Mouse (Mus musculus): ENCODE results near the gene Stoml2.

The Stoml2 gene

GRCm38 (mm10) chr4:43038567-43039495 is 7.3 kb upstream of the Stoml2 start:
- DNase-seq (ENCODE audit: low read depth, low spot score), result no peak

GRCm38 (mm10) chr4:43037860-43038566 is 6.5 kb upstream of the Stoml2 start:
- no peak for DNase-seq (ENCODE audit: low read depth, low spot score)

GRCm38 (mm10) chr4:43036356-43036755 is 4.8 kb upstream of the Stoml2 start:
- no peak for DNase-seq (ENCODE audit: low read depth, low spot score)

- no peak for DNase-seq (ENCODE audit: low read depth, low spot score)
These were observed 4.3 kb upstream of the Stoml2 start for GRCm38 (mm10) chr4:43035851-43036250.

GRCm38 (mm10) chr4:43033481-43033880 is 2.0 kb upstream of the Stoml2 start:
- DNase-seq (ENCODE audit: low read depth, low spot score), result no peak

GRCm38 (mm10) chr4:43032501-43032900 is 991 bp upstream of the Stoml2 start:
- DNase-seq (ENCODE audit: low read depth, low spot score), result no peak

GRCm38 (mm10) chr4:43030780-43031230 is 705 bp downstream of the Stoml2 start:
- peak; percentile 67 for DNase-seq (ENCODE audit: low read depth, low spot score)

- no peak for DNase-seq (ENCODE audit: low read depth, low spot score)
These were observed 1.2 kb downstream of the Stoml2 start for GRCm38 (mm10) chr4:43030352-43030751.

- no peak for DNase-seq (ENCODE audit: low read depth, low spot score)
These were observed 1.8 kb downstream of the Stoml2 start for GRCm38 (mm10) chr4:43029749-43030148.

GRCm38 (mm10) chr4:43029121-43029520 is 2.4 kb downstream of the Stoml2 start:
- no peak for DNase-seq (ENCODE audit: low read depth, low spot score)

- DNase-seq (ENCODE audit: low read depth, low spot score), result peak; percentile 96
These were observed 6.2 kb downstream of the Stoml2 start, which contains the start of gene Pigo for GRCm38 (mm10) chr4:43025084-43025960. Pigo (minus strand) TSS chr4:43025819.

- no peak for DNase-seq (ENCODE audit: low read depth, low spot score)
These were observed 6.8 kb downstream of the Stoml2 start for GRCm38 (mm10) chr4:43024673-43025072.

- peak; percentile 75 for DNase-seq (ENCODE audit: low read depth, low spot score)
These were observed 10.2 kb downstream of the Stoml2 start for GRCm38 (mm10) chr4:43021341-43021740.

- DNase-seq (ENCODE audit: low read depth, low spot score), result peak; percentile 59
These were observed 10.6 kb downstream of the Stoml2 start for GRCm38 (mm10) chr4:43020876-43021275.

GRCm38 (mm10) chr4:43019641-43020465 is 11.7 kb downstream of the Stoml2 start:
- no peak for DNase-seq (ENCODE audit: low read depth, low spot score)

- DNase-seq (ENCODE audit: low read depth, low spot score), result no peak
These were observed 12.3 kb downstream of the Stoml2 start for GRCm38 (mm10) chr4:43019176-43019575.

- no peak for DNase-seq (ENCODE audit: low read depth, low spot score)
These were observed 13.4 kb downstream of the Stoml2 start for GRCm38 (mm10) chr4:43018156-43018555.

- DNase-seq (ENCODE audit: low read depth, low spot score), result no peak
These were observed 19.4 kb downstream of the Stoml2 start for GRCm38 (mm10) chr4:43012091-43012490.

- peak; percentile 93 for DNase-seq (ENCODE audit: low read depth, low spot score)
These were observed 21.1 kb downstream of the Stoml2 start, which contains the start of gene Fancg for GRCm38 (mm10) chr4:43010161-43011038. Fancg (minus strand) TSS chr4:43010506.

All from R1 (cell line).